Mouse (Mus musculus): Measurements from ENCODE around the gene Trpd52l3. TPM values are rescaled to one million over a fixed set of nuclear protein-coding genes. Genes with fewer than 3 reads are reported as not detected.

The Trpd52l3 gene
- polyA plus RNA-seq, 1 experiment from 2014 or later, result not detected

DNA sequence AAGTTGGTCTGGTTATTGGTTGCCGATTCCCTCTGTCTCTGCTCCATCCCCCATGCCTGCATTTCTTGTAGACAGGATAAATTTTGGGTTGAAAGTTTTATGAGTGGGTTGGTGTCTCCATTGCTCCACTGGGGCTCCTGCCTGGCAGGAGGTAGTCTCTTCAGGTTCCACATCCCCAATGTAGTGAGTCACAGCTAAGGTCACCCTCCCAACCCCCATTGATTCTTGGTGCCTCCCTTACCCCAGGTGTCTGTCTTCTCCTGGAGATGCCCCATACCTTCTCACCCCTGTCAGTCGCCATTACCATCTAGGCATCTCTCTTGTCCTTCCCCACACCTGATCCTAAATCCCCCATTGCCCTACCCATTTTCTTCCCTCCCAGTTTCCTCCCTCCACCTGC is 50.6 kb downstream of the Trpd52l3 start:
- no peak overlapping the region for H3K4me3 ChIP-seq (ENCODE audit: low read depth, low read length)
- WGBS (ENCODE audit: insufficient replicate concordance), result 95% methylated on average over 2 of the region's 2 CpGs
- TF ChIP-seq EP300 (IDR thresholded peaks at IDR 0.05; ENCODE audit: low read depth) (no peak), CTCF (IDR thresholded peaks at IDR 0.05; ENCODE audit: low read depth) (no peak)

More for the DNA sequence above, 50.6 kb downstream of the Trpd52l3 start:
- Histone ChIP-seq H3K9me3 (ENCODE audit: low read length) (no peaks in the 10 kb centered on the region), H3K4me2 (ENCODE audit: low read depth, low read length) (no peak overlapping the region), H3K4me1 (ENCODE audit: insufficient read depth) (peaks cover 9% of the 10 kb centered on the region), H3K9ac (replicated peaks) (no peak overlapping the region), H3K27ac (ENCODE audit: low read depth) (no peak overlapping the region), H3K27me3 (ENCODE audit: insufficient read depth, low read length) (no peaks in the 10 kb centered on the region), H3K36me3 (replicated peaks; ENCODE audit: insufficient read depth, low read length) (peaks cover 16% of the 10 kb centered on the region; the same call in 1 of the 2 replicates)
- DNase-seq, result no peak
- no peak for ATAC-seq

Other genes starting within 250 kb of the Trpd52l3 start
- gene 9930021J03Rik, start 197.8 kb upstream of the Trpd52l3 start, polyA plus RNA-seq (2015; fragmentation: Nextera tagmentation; extraction: Ambion mirVana), result 1.4 TPM in 2 replicates
- gene Ranbp6, start 190.8 kb upstream of the Trpd52l3 start, polyA plus RNA-seq (2015; fragmentation: Nextera tagmentation; extraction: Ambion mirVana), result 3.8 and 3.9 TPM in 2 replicates
- 1.3 and 1.6 TPM in 2 replicates for gene Il33, start 78.7 kb upstream of the Trpd52l3 start, polyA plus RNA-seq (2015; fragmentation: Nextera tagmentation; extraction: Ambion mirVana)
- gene Uhrf2, start 26.7 kb downstream of the Trpd52l3 start, polyA plus RNA-seq (2015; fragmentation: Nextera tagmentation; extraction: Ambion mirVana), result 18.4 and 19.8 TPM in 2 replicates
- 33.2 and 34.6 TPM in 2 replicates for gene Gldc, start 171.6 kb downstream of the Trpd52l3 start, polyA plus RNA-seq (2015; fragmentation: Nextera tagmentation; extraction: Ambion mirVana)
- gene Mbl2, start 229.2 kb downstream of the Trpd52l3 start, polyA plus RNA-seq (2015; fragmentation: Nextera tagmentation; extraction: Ambion mirVana), result 212 and 278 TPM in 2 replicates